Mouse (Mus musculus): ENCODE data around the gene Nlrp9b.
"Not testable (repeated sequence)": the region's sequence is repeated elsewhere in the genome, so short reads cannot be mapped to it uniquely, and the experiment has no call there.

Gene Nlrp9b

GRCm38 (mm10) chr7:19991165-19991564 is at the start of gene Nlrp9b:
Gene Nlrp9b, plus strand, starts transcription at chr7:19991465.
- DNase-seq (ENCODE audit: low spot score in 2 of 2): not testable (repeated sequence)

GRCm38 (mm10) chr7:19944709-19945108 is 46.6 kb upstream of the Nlrp9b start:
- no peak for DNase-seq (ENCODE audit: low spot score in 2 of 2)

- DNase-seq (ENCODE audit: low spot score in 2 of 2): no peak
Observed at GRCm38 (mm10) chr7:19945201-19945600, 46.1 kb upstream of the Nlrp9b start.

- no peak for DNase-seq (ENCODE audit: low spot score in 2 of 2)
Observed at GRCm38 (mm10) chr7:19945821-19946515, 45.3 kb upstream of the Nlrp9b start.

- no peak for DNase-seq (ENCODE audit: low spot score in 2 of 2)
Observed at GRCm38 (mm10) chr7:19948956-19949355, 42.3 kb upstream of the Nlrp9b start.

GRCm38 (mm10) chr7:19949996-19950395 is 41.3 kb upstream of the Nlrp9b start:
- no peak for DNase-seq (ENCODE audit: low spot score in 2 of 2)

- no peak for DNase-seq (ENCODE audit: low spot score in 2 of 2)
Observed at GRCm38 (mm10) chr7:19950589-19950988, 40.7 kb upstream of the Nlrp9b start, which contains the start of gene Igsf23. Gene Igsf23, minus strand, starts transcription at chr7:19950756.

- DNase-seq (ENCODE audit: low spot score in 2 of 2): no peak
Observed at GRCm38 (mm10) chr7:19952320-19952986, 38.8 kb upstream of the Nlrp9b start.

- no peak for DNase-seq (ENCODE audit: low spot score in 2 of 2)
Observed at GRCm38 (mm10) chr7:19953054-19953453, 38.2 kb upstream of the Nlrp9b start.

- DNase-seq (ENCODE audit: low spot score in 2 of 2): no peak
Observed at GRCm38 (mm10) chr7:19955861-19956260, 35.4 kb upstream of the Nlrp9b start.

- peak in 1 of 2 experiments; percentile 94 for DNase-seq (ENCODE audit: low spot score in 2 of 2)
Observed at GRCm38 (mm10) chr7:19956341-19956781, 34.9 kb upstream of the Nlrp9b start.

GRCm38 (mm10) chr7:19962423-19962822 is 28.8 kb upstream of the Nlrp9b start:
- DNase-seq (ENCODE audit: low spot score in 2 of 2): no peak

GRCm38 (mm10) chr7:19964985-19965579 is 26.2 kb upstream of the Nlrp9b start, which contains the start of gene Ceacam20:
Gene Ceacam20, plus strand, starts transcription at chr7:19965412.
- DNase-seq (ENCODE audit: low spot score in 2 of 2): no peak

GRCm38 (mm10) chr7:19969106-19969505 is 22.2 kb upstream of the Nlrp9b start:
- DNase-seq (ENCODE audit: low spot score in 2 of 2): no peak

GRCm38 (mm10) chr7:19969541-19970090 is 21.6 kb upstream of the Nlrp9b start:
- no peak for DNase-seq (ENCODE audit: low spot score in 2 of 2)

- no peak for DNase-seq (ENCODE audit: low spot score in 2 of 2)
Observed at GRCm38 (mm10) chr7:19970196-19970595, 21.1 kb upstream of the Nlrp9b start.

- no peak for DNase-seq (ENCODE audit: low spot score in 2 of 2)
Observed at GRCm38 (mm10) chr7:19971516-19971915, 19.7 kb upstream of the Nlrp9b start.

- DNase-seq (ENCODE audit: low spot score in 2 of 2): not testable (repeated sequence)
Observed at GRCm38 (mm10) chr7:19996721-19997120, 5.5 kb downstream of the Nlrp9b start.

GRCm38 (mm10) chr7:20009987-20010386 is 18.7 kb downstream of the Nlrp9b start:
- DNase-seq (ENCODE audit: low spot score in 2 of 2): no peak

- DNase-seq (ENCODE audit: low spot score in 2 of 2): not testable (repeated sequence)
Observed at GRCm38 (mm10) chr7:20064100-20064499, 72.8 kb downstream of the Nlrp9b start.

GRCm38 (mm10) chr7:20078118-20078517 is 86.9 kb downstream of the Nlrp9b start:
- not testable (repeated sequence) for DNase-seq (ENCODE audit: low spot score in 2 of 2)

- not testable (repeated sequence) for DNase-seq (ENCODE audit: low spot score in 2 of 2)
Observed at GRCm38 (mm10) chr7:20099380-20099779, 108.1 kb downstream of the Nlrp9b start, which contains the start of gene Vmn1r91. Gene Vmn1r91, plus strand, starts transcription at chr7:20099680.

Measured in left cerebral cortex, adult 9 months (tissue).